Mouse (Mus musculus) cortical plate, adult 2 months (tissue): ENCODE results near the gene Zcchc3. TPM values are rescaled to one million over a fixed set of nuclear protein-coding genes. Genes with fewer than 3 reads are reported as not detected.
A peak's percentile ranks its signal among the peaks of the same experiment; 100 is the strongest.

Source experiments
- H3K27ac ChIP-seq: fragments of 200-500 bp; 2 replicates; pipeline ENCODE4 v1.5.1; 2012; ENCODE audit warnings: low read length, control low read depth, inconsistent platforms; ENCODE audit not compliant: insufficient read depth
- H3K4me1 ChIP-seq: fragments of 200-500 bp; 2 replicates; pipeline ENCODE4 v1.6.1; 2011; ENCODE audit warnings: low read length; ENCODE audit not compliant: control insufficient read depth, insufficient read depth
- H3K4me3 ChIP-seq: fragments of 200-500 bp; 2 replicates; pipeline ENCODE4 v1.5.1; 2011; ENCODE audit warnings: mild to moderate bottlenecking, low read length, control low read depth; ENCODE audit not compliant: insufficient read depth
- CTCF ChIP-seq: fragments of 200-500 bp; IDR thresholded peaks from 2 replicates; pipeline ENCODE4 v1.5.1; 2011; ENCODE audit warnings: mild to moderate bottlenecking, control low read depth, low read length; ENCODE audit not compliant: insufficient read depth; ENCODE audit errors: extremely low read depth
- POLR2A ChIP-seq: fragments of 200-500 bp; IDR thresholded peaks from 2 replicates; pipeline ENCODE4 v1.6.1; 2011; ENCODE audit warnings: mild to moderate bottlenecking, low read length, control low read depth; ENCODE audit not compliant: insufficient read depth; ENCODE audit errors: extremely low read depth
- polyA plus RNA-seq: library from polyadenylated mRNA; depleted of rRNA; stranded (reverse); fragments of >200 nt; gene quantifications from 2 replicates; pipeline ENCODE4 v1.2.3, GENCODE M21; 2012; rRNA removed

The Zcchc3 gene
- 6.5 and 7.1 TPM in 2 replicates for polyA plus RNA-seq

GRCm38 (mm10) chr2:152414591-152415165 lies at the start of gene Zcchc3:
Zcchc3 (minus strand) TSS chr2:152415027.
- TF ChIP-seq CTCF (no peak), POLR2A (peak; percentile 62)
- Histone ChIP-seq H3K4me1 (peaks cover 4% of the 10 kb centered on the region), H3K27ac (peak within 1 kb of the TSS; percentile 65), H3K4me3 (peak within 1 kb of the TSS; percentile 97)

- TF ChIP-seq POLR2A, result no peak
- no peak for TF ChIP-seq CTCF
Measured at GRCm38 (mm10) chr2:152459241-152459640, 44.4 kb upstream of the Zcchc3 start.

GRCm38 (mm10) chr2:152452101-152452781 lies 37.4 kb upstream of the Zcchc3 start:
- TF ChIP-seq POLR2A (no peak), CTCF (no peak)
- H3K4me3 ChIP-seq, result no peak overlapping the region
- H3K4me1 ChIP-seq, result no peaks in the 10 kb centered on the region
- no peak overlapping the region for H3K27ac ChIP-seq

More at GRCm38 (mm10) chr2:152459241-152459640, 44.4 kb upstream of the Zcchc3 start:
- H3K27ac ChIP-seq, result no peak overlapping the region
- no peak overlapping the region for H3K4me3 ChIP-seq
- no peaks in the 10 kb centered on the region for H3K4me1 ChIP-seq

- no peaks in the 10 kb centered on the region for H3K4me1 ChIP-seq
- TF ChIP-seq CTCF, result peak; percentile 65
- TF ChIP-seq POLR2A, result no peak
- no peak overlapping the region for H3K4me3 ChIP-seq
- H3K27ac ChIP-seq, result no peak overlapping the region
Measured at GRCm38 (mm10) chr2:152450241-152450640, 35.4 kb upstream of the Zcchc3 start.

GRCm38 (mm10) chr2:152447461-152447860 lies 32.6 kb upstream of the Zcchc3 start:
- H3K4me3 ChIP-seq, result no peak overlapping the region
- no peak overlapping the region for H3K27ac ChIP-seq
- no peaks in the 10 kb centered on the region for H3K4me1 ChIP-seq
- TF ChIP-seq CTCF (no peak), POLR2A (no peak)

GRCm38 (mm10) chr2:152446642-152447041 lies 31.8 kb upstream of the Zcchc3 start:
- no peak for TF ChIP-seq POLR2A
- TF ChIP-seq CTCF, result no peak
- Histone ChIP-seq H3K4me3 (no peak overlapping the region), H3K4me1 (no peaks in the 10 kb centered on the region), H3K27ac (no peak overlapping the region)

- no peak for TF ChIP-seq CTCF
- H3K27ac ChIP-seq, result no peak overlapping the region
- H3K4me3 ChIP-seq, result no peak overlapping the region
- H3K4me1 ChIP-seq, result no peaks in the 10 kb centered on the region
Measured at GRCm38 (mm10) chr2:152443281-152443680, 28.5 kb upstream of the Zcchc3 start.

GRCm38 (mm10) chr2:152442322-152442721 lies 27.5 kb upstream of the Zcchc3 start:
- Histone ChIP-seq H3K4me1 (no peaks in the 10 kb centered on the region), H3K27ac (no peak overlapping the region), H3K4me3 (no peak overlapping the region)
- TF ChIP-seq CTCF, result no peak
- TF ChIP-seq POLR2A, result no peak

- TF ChIP-seq CTCF, result no peak
- no peak for TF ChIP-seq POLR2A
- Histone ChIP-seq H3K27ac (no peak overlapping the region), H3K4me3 (no peak overlapping the region), H3K4me1 (no peaks in the 10 kb centered on the region)
Measured at GRCm38 (mm10) chr2:152439833-152440232, 25.0 kb upstream of the Zcchc3 start.

- no peak overlapping the region for H3K27ac ChIP-seq
- H3K4me1 ChIP-seq, result no peaks in the 10 kb centered on the region
- no peak for TF ChIP-seq POLR2A
- TF ChIP-seq CTCF, result no peak
- no peak overlapping the region for H3K4me3 ChIP-seq
Measured at GRCm38 (mm10) chr2:152438963-152439362, 24.1 kb upstream of the Zcchc3 start.
